Mouse (Mus musculus) limb, embryonic 11.5 days (tissue): ENCODE measurements around the gene Cldn10. TPM values are rescaled to one million over a fixed set of nuclear protein-coding genes. Genes with fewer than 3 reads are reported as not detected.

ENCODE experiments used
- ATAC-seq: fragments of 200-750 bp; cut with Nextera tagmentation; 2 replicates; pipeline ENCODE4 v1.8.0; 2017; ENCODE audit warnings: low read depth; ENCODE audit not compliant: insufficient number of reproducible peaks, low FRiP score, low TSS enrichment
- DNase-seq: peaks from one replicate; pipeline ENCODE4 v3.0.0-alpha.2; 2015; ENCODE audit warnings: low spot score
- H3K27ac ChIP-seq: fragments of 300-500 bp; sonication (generic); replicated peaks from 2 replicates; pipeline ENCODE4 v1.5.1; 2014; ENCODE audit warnings: low read depth, mild to moderate bottlenecking, low read length
- H3K27me3 ChIP-seq: fragments of 300-500 bp; sonication (generic); 2 replicates; pipeline ENCODE4 v1.6.1; 2014; ENCODE audit warnings: mild to moderate bottlenecking, low read length, mixed read lengths; ENCODE audit not compliant: control insufficient read depth, insufficient read depth
- H3K36me3 ChIP-seq: fragments of 300-500 bp; sonication (generic); 2 replicates; pipeline ENCODE4 v1.6.1; 2014; ENCODE audit warnings: mild to moderate bottlenecking, low read length, moderate library complexity, mixed read lengths; ENCODE audit not compliant: control insufficient read depth, insufficient read depth
- H3K4me1 ChIP-seq: fragments of 300-500 bp; sonication (generic); 2 replicates; pipeline ENCODE4 v1.6.1; 2014; ENCODE audit warnings: low read length, mixed read lengths; ENCODE audit not compliant: control insufficient read depth, insufficient read depth
- H3K4me2 ChIP-seq: fragments of 300-500 bp; sonication (generic); 2 replicates; pipeline ENCODE4 v1.6.1; 2014; ENCODE audit warnings: low read depth, mild to moderate bottlenecking, moderate library complexity; ENCODE audit not compliant: severe bottlenecking
- H3K4me3 ChIP-seq: fragments of 300-500 bp; sonication (generic); 2 replicates; pipeline ENCODE4 v1.5.1; 2014; ENCODE audit warnings: low read depth, low read length
- H3K9ac ChIP-seq: fragments of 300-500 bp; sonication (generic); 2 replicates; pipeline ENCODE4 v1.6.1; 2014; ENCODE audit warnings: mild to moderate bottlenecking, low read length
- H3K9me3 ChIP-seq: fragments of 300-500 bp; sonication (generic); 2 replicates; pipeline ENCODE4 v1.6.1; 2016; ENCODE audit warnings: low read length; ENCODE audit not compliant: control insufficient read depth
- WGBS: fragments of 180-500 bp; shearing (Covaris S2); extraction: QIAGEN DNeasy Blood & Tissue Kit; methylation state at CpG from one replicate; pipeline ENCODE4 v1.1.7; 2014; 5-methylcytosine and 5-hydroxymethylcytosine counted together
- polyA plus RNA-seq: library from polyadenylated mRNA; unstranded; fragments of >200 nt; fragmentation: Nextera tagmentation; extraction: Ambion mirVana; gene quantifications from 2 replicates; pipeline ENCODE4 v1.2.1, GENCODE M21; 2014

Cldn10 gene
- polyA plus RNA-seq, 1 experiment from 2014 or later = 1.2 TPM

DNA sequence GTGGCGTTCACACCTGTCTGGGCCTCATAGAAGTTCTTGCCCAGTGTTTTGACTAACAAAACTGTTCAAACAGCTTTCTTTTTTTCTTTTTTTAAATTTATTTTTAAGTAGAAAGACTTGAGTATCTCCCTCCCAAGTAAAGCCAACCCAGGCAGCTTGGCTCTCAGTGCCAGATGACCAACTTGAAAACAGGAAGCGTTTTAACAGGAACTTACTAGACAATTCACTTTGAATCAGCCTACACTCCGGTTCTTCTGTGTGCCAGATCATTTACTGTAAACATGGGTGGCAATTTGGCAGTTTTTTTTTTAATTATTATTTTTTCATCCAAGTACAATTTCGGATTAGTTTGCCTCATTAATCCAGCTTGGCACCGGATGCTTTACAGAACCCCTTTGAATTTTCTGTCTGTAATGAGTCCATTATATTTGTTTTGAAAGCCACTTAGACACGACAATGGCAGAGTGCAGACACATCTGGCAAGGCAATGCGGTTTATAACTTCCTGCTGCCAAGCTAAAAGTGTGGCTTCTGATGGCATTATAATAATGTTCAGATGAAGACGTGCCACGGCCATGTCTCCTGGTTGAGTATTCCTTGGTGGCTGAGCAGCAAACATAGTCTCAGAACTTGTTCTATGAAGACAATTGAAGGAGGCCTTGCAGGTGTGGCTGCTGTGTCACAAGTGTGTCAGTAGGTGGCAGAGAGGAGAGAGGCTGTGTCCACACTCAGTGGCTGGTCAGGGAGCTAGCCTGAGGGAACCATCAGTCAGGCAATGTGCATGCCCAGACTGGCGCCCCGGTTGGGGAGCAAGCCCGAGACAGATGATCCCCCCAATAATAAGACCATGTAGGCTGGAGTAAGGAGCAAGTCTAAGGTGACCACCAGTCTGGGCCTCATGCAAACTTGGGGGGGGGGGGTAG, 12.9 kb upstream of the Cldn10 start:
- ATAC-seq = no peak
- H3K9ac ChIP-seq = no peak overlapping the region
- 84% methylated on average over 12 of the region's 12 CpGs for WGBS

DNA sequence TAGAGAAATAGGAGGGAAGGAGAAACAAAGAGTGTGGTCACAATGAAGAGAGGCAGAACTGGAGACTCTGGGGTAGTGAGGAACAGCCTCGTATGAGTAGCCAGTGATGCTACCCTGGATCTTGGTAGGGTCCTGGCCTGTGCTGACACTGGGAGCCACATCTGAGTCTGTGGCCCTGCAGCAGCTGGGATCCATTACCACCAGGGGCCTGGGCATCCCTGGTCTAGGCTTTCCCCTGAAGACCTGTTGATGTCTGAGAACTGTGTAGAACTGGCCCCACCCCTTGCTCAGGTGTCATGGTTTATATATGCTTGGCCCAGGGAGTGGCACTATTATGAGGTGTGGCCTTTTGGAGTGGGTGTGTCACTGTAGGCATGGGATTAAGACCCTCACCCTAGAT, 12.2 kb upstream of the Cldn10 start:
- Histone ChIP-seq H3K27ac (no peak overlapping the region), H3K4me1 (no peaks in the 10 kb centered on the region), H3K4me2 (no peak overlapping the region), H3K36me3 (no peaks in the 10 kb centered on the region), H3K9ac (no peak overlapping the region), H3K9me3 (no peaks in the 10 kb centered on the region), H3K27me3 (no peaks in the 10 kb centered on the region), H3K4me3 (no peak overlapping the region)
- DNase-seq (no peak), ATAC-seq (no peak)
- WGBS = 81% methylated on average over 1 of the region's 1 CpGs

More for the DNA sequence above, 12.9 kb upstream of the Cldn10 start:
- no peak overlapping the region for H3K4me2 ChIP-seq
- H3K36me3 ChIP-seq = no peaks in the 10 kb centered on the region
- H3K4me3 ChIP-seq = no peak overlapping the region
- H3K9me3 ChIP-seq = no peaks in the 10 kb centered on the region
- H3K4me1 ChIP-seq = no peaks in the 10 kb centered on the region
- no peak overlapping the region for H3K27ac ChIP-seq
- no peaks in the 10 kb centered on the region for H3K27me3 ChIP-seq
- no peak for DNase-seq

DNA sequence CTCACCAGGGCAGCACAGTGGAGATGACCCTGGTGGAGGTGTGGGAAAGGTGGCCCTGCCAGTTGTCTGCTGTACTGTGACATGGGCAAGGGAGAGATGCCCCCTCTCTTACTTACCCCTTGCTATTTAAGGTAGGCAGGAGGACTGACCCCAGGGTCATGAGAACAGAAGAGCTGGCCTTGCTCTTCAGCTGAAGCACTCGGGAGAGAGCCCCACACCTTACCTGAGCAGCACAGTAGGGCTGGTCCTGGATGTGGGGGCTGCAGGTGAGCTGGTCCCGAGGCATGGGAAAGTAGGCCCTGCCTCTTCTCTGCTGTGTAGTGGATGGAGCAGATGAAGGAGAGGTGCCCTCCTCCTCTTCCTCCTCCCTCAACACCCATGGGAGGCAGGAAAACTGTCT, 11.3 kb upstream of the Cldn10 start:
- Histone ChIP-seq H3K4me2 (no peak overlapping the region), H3K27ac (no peak overlapping the region), H3K9ac (no peak overlapping the region), H3K36me3 (no peaks in the 10 kb centered on the region), H3K4me1 (no peaks in the 10 kb centered on the region), H3K9me3 (no peaks in the 10 kb centered on the region), H3K4me3 (no peak overlapping the region), H3K27me3 (no peaks in the 10 kb centered on the region)
- WGBS = 93% methylated on average over 2 of the region's 2 CpGs
- ATAC-seq (no peak), DNase-seq (no peak)

DNA sequence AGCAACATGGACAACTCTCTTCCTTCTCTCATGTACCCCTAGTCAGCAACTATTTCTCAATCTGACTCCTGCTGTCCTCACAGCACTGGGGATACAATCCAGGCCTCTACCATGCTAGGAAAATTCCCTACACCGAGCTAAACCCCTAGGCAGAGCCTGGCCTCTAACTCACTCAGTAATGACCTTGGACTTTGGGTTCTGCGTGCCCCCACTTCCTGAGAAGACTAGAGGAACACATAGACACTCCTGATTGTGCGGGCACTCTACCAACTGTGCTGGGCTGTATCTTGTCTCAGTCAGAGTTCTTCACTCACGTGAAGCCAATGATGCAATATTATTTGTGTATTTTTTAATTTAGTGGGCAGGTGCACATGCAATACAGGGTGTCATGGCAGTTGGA, 10.2 kb upstream of the Cldn10 start:
- H3K36me3 ChIP-seq = no peaks in the 10 kb centered on the region
- no peaks in the 10 kb centered on the region for H3K4me1 ChIP-seq
- H3K9ac ChIP-seq = no peak overlapping the region
- ATAC-seq (no peak), DNase-seq (no peak)
- no peaks in the 10 kb centered on the region for H3K27me3 ChIP-seq
- no peak overlapping the region for H3K4me3 ChIP-seq
- no peak overlapping the region for H3K4me2 ChIP-seq
- H3K9me3 ChIP-seq = no peaks in the 10 kb centered on the region
- WGBS = 91% methylated on average over 4 of the region's 4 CpGs
- no peak overlapping the region for H3K27ac ChIP-seq

DNA sequence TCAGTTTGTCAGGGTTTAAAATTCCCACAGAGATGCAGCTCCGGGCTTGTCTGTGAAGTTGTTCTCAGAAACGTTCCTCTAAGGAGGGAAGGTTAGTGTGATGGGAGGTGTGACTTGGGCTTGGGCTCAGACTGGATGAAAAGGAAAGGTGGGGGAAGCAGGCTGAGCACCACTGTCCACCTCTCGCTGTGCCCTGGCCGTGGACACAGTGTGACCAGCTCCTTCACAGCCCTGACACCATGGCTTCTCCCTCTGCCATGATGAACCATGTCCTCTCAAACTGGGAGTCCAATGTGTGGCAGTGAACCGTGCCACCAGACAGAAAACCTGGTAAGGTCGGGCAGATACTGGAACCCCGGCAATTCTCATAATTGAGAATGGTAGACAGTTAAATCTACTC, 6.1 kb upstream of the Cldn10 start:
- Histone ChIP-seq H3K4me2 (no peak overlapping the region), H3K27me3 (no peaks in the 10 kb centered on the region), H3K27ac (no peak overlapping the region), H3K4me1 (peaks cover 3% of the 10 kb centered on the region; the same call in 1 of the 2 replicates), H3K36me3 (no peaks in the 10 kb centered on the region), H3K9ac (no peak overlapping the region), H3K4me3 (no peak overlapping the region), H3K9me3 (no peaks in the 10 kb centered on the region)
- ATAC-seq (no peak), DNase-seq (no peak)
- WGBS = 84% methylated on average over 7 of the region's 7 CpGs

DNA sequence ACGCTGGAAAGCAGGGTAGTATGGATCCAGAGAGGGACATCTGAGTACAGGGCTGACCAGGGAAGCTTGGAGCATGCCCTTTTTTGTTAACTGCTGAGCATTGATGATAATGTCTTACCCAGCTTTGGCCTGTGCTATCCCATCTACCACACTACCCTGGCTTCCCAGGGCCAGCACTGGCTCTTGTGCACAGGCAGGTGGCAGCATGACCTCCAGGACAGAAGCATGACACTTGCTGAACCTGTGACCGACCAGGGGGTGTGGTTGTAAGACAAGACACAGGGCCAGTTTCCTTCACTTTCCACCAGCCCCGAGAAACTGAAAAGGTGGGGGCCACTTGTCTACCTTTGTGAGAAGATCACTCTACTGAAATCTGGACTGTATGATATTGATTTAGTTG, 5.5 kb upstream of the Cldn10 start:
- 66% methylated on average over 3 of the region's 3 CpGs for WGBS
- Histone ChIP-seq H3K36me3 (no peaks in the 10 kb centered on the region), H3K4me2 (no peak overlapping the region), H3K4me1 (peaks cover 3% of the 10 kb centered on the region; the same call in 1 of the 2 replicates), H3K27ac (no peak overlapping the region), H3K9ac (no peak overlapping the region), H3K9me3 (no peaks in the 10 kb centered on the region), H3K27me3 (no peaks in the 10 kb centered on the region), H3K4me3 (no peak overlapping the region)
- ATAC-seq (no peak), DNase-seq (no peak)

DNA sequence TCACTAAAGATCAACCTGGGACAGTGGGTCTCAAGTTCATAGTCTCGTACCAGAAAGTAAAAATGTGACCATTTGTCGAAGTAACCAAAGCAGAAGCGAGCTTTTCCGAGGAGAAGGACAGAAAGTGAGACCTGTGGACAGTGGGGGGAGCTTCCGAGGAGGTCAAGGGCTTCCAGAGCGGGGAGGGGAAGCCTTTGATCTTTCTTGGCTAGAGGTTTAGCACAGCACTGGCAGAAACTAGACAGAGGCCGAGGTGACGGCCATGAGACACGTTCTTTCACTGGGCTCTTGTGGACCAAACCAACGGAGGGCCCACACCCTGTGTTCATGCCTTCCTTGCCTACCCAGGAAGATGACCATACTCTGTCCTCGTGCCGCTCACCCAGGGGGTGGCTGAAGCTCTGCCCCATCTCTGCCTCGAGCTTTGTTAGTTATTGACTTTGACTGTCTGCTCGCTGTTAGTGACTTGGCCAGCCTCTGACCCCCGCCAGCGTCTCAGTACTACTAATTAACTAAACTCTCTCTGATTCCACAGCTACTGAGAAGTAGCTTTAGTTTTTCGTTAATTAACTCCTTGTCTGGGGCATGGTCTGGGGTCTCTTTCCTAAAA, 4.3 kb upstream of the Cldn10 start:
- no peaks in the 10 kb centered on the region for H3K27me3 ChIP-seq
- no peak overlapping the region for H3K4me2 ChIP-seq
- H3K4me3 ChIP-seq = no peak overlapping the region
- DNase-seq (peak; percentile 34), ATAC-seq (no peak)
- no peaks in the 10 kb centered on the region for H3K9me3 ChIP-seq
- no peak overlapping the region for H3K27ac ChIP-seq
- WGBS = 52% methylated on average over 17 of the region's 17 CpGs
- no peak overlapping the region for H3K9ac ChIP-seq
- H3K4me1 ChIP-seq = peaks cover 3% of the 10 kb centered on the region; the same call in 1 of the 2 replicates
- no peaks in the 10 kb centered on the region for H3K36me3 ChIP-seq

DNA sequence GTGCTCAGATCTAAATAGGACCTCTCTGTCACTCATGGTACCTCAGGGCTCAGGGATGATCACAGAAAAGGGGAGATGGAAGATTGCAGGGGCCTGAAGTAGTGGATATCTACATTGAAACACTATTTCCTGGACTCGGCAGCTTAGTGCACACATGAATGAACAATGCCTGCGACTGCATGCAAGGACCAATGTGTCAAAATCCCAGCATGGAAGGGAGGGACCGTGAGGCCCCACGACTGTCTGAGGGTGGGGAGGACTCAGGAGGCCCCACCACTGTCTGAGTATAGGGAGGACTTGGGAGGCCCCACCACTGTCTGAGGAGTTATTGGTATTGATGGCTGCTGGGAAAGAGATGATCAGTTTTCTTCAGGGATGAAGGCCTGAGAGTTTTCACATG, 2.5 kb downstream of the Cldn10 start:
- no peak overlapping the region for H3K9ac ChIP-seq
- 88% methylated on average over 4 of the region's 4 CpGs for WGBS
- no peak for ATAC-seq

More for the DNA sequence above, 2.5 kb downstream of the Cldn10 start:
- Histone ChIP-seq H3K27me3 (0 out of 2 replicates have a peak, but pooled peaks cover 2% of the 10 kb centered on the region), H3K9me3 (no peaks in the 10 kb centered on the region), H3K4me3 (no peak overlapping the region), H3K36me3 (no peaks in the 10 kb centered on the region), H3K4me2 (no peak overlapping the region), H3K27ac (no peak overlapping the region), H3K4me1 (no peaks in the 10 kb centered on the region)
- no peak for DNase-seq
